In genomic region chr12:117459541-117459940, GRCm38 (mm10) we compare ENCODE assay signal across 17 mouse cellular contexts.
"Had no signal": no experiment of that assay in that cellular context is flagged by ENCODE, and none has a peak within 500 bp of the region (broad histone marks: within the 10 kb centered on the region; RNA-seq: fewer than 3 reads in every experiment).

No protein-coding gene starts in this region.

- H3K9ac ChIP-seq: lung, embryonic 14.5 days; midbrain, embryonic 13.5 days; midbrain, embryonic 15.5 days; neural tube, embryonic 13.5 days; neural tube, embryonic 15.5 days had no signal

- H3K27me3 ChIP-seq: midbrain, embryonic 13.5 days; midbrain, embryonic 15.5 days; neural tube, embryonic 13.5 days; neural tube, embryonic 15.5 days had no signal

- H3K27ac ChIP-seq: midbrain, embryonic 10.5 days; midbrain, embryonic 13.5 days; midbrain, embryonic 15.5 days; neural tube, embryonic 13.5 days; neural tube, embryonic 15.5 days had no signal

- H3K9me3 ChIP-seq: midbrain, embryonic 10.5 days; midbrain, embryonic 13.5 days; midbrain, embryonic 15.5 days; neural tube, embryonic 13.5 days; neural tube, embryonic 15.5 days had no signal

- H3K36me3 ChIP-seq: midbrain, embryonic 10.5 days; midbrain, embryonic 13.5 days; midbrain, embryonic 15.5 days; neural tube, embryonic 13.5 days; neural tube, embryonic 15.5 days had no signal

- H3K4me1 ChIP-seq: midbrain, embryonic 13.5 days; midbrain, embryonic 15.5 days had no signal

- H3K4me2 ChIP-seq: lung, embryonic 14.5 days; midbrain, embryonic 13.5 days; midbrain, embryonic 15.5 days; neural tube, embryonic 13.5 days; neural tube, embryonic 15.5 days had no signal

- DNase-seq: lung, adult 18-20 months; lung, embryonic 14.5 days; lung, postnatal 10 days; lung, postnatal 4 days; retina, postnatal 1 day; right cerebral cortex, adult 18-20 months; right cerebral cortex, postnatal 25 days; right cerebral cortex, postnatal 4 days; thymus, adult 18-20 months; thymus, postnatal 14 days; thymus, postnatal 4 days had no signal

- ATAC-seq: midbrain, embryonic 13.5 days; midbrain, embryonic 15.5 days had no signal

- H3K4me3 ChIP-seq: midbrain, embryonic 10.5 days; midbrain, embryonic 13.5 days; midbrain, embryonic 15.5 days; myocyte; neural tube, embryonic 13.5 days; neural tube, embryonic 15.5 days had no signal
